Mouse (Mus musculus) urinary bladder, adult 18-20 months (tissue): ENCODE results near the gene Gemin5.

Experiments
- DNase-seq, 2 experiments: peaks; one replicate each; pipeline ENCODE4 v3.0.0; 2022; ENCODE audit warnings: low spot score in 2 of 2, mixed read lengths in 2 of 2

Gene Gemin5

GRCm38 (mm10) chr11:58171459-58172091 is 3.2 kb upstream of the Gemin5 start, which contains the start of gene Mrpl22:
Mrpl22 (plus strand) TSS chr11:58171661.
- DNase-seq = peak; percentile 91

GRCm38 (mm10) chr11:58169666-58170065 is 1.3 kb upstream of the Gemin5 start:
- DNase-seq = no peak

- DNase-seq = no peak
Measured at GRCm38 (mm10) chr11:58167822-58168166, 545 bp downstream of the Gemin5 start.

- DNase-seq = no peak
Measured at GRCm38 (mm10) chr11:58165072-58165471, 3.3 kb downstream of the Gemin5 start.

- DNase-seq = no peak
Measured at GRCm38 (mm10) chr11:58156871-58157270, 11.5 kb downstream of the Gemin5 start.

- DNase-seq = no peak
Measured at GRCm38 (mm10) chr11:58155458-58155857, 12.9 kb downstream of the Gemin5 start.

- DNase-seq = no peak
Measured at GRCm38 (mm10) chr11:58146241-58146640, 22.1 kb downstream of the Gemin5 start.

GRCm38 (mm10) chr11:58143704-58144426 is 24.5 kb downstream of the Gemin5 start:
- DNase-seq = no peak

GRCm38 (mm10) chr11:58139466-58139865 is 28.9 kb downstream of the Gemin5 start:
- no peak for DNase-seq

- DNase-seq = no peak
Measured at GRCm38 (mm10) chr11:58138821-58139220, 29.5 kb downstream of the Gemin5 start.

- no peak for DNase-seq
Measured at GRCm38 (mm10) chr11:58136677-58137076, 31.7 kb downstream of the Gemin5 start.

GRCm38 (mm10) chr11:58135296-58135695 is 33.0 kb downstream of the Gemin5 start:
- DNase-seq = no peak

- DNase-seq = no peak
Measured at GRCm38 (mm10) chr11:58134869-58135268, 33.5 kb downstream of the Gemin5 start.

- DNase-seq = no peak
Measured at GRCm38 (mm10) chr11:58132026-58132425, 36.3 kb downstream of the Gemin5 start.

GRCm38 (mm10) chr11:58129302-58129843 is 39.0 kb downstream of the Gemin5 start:
- no peak for DNase-seq

- no peak for DNase-seq
Measured at GRCm38 (mm10) chr11:58127544-58127943, 40.8 kb downstream of the Gemin5 start.

- DNase-seq = peak in 1 of 2 experiments; percentile 11
Measured at GRCm38 (mm10) chr11:58126397-58127160, 41.8 kb downstream of the Gemin5 start.

- no peak for DNase-seq
Measured at GRCm38 (mm10) chr11:58125021-58125420, 43.3 kb downstream of the Gemin5 start.

GRCm38 (mm10) chr11:58123711-58124110 is 44.6 kb downstream of the Gemin5 start:
- DNase-seq = no peak

- DNase-seq = no peak
Measured at GRCm38 (mm10) chr11:58121351-58121750, 47.0 kb downstream of the Gemin5 start.

- no peak for DNase-seq
Measured at GRCm38 (mm10) chr11:58120655-58121054, 47.7 kb downstream of the Gemin5 start.

- DNase-seq = no peak
Measured at GRCm38 (mm10) chr11:58117044-58117652, 51.2 kb downstream of the Gemin5 start.
